Mouse (Mus musculus) kidney, postnatal 36 days (tissue): Measurements from ENCODE around the gene Lamb1.

Experiments
- DNase-seq, 2 experiments: peaks; one replicate each; pipeline ENCODE4 v3.0.0; 2021 to 2022; ENCODE audit warnings: mixed read lengths in 2 of 2

Gene Lamb1

DNA sequence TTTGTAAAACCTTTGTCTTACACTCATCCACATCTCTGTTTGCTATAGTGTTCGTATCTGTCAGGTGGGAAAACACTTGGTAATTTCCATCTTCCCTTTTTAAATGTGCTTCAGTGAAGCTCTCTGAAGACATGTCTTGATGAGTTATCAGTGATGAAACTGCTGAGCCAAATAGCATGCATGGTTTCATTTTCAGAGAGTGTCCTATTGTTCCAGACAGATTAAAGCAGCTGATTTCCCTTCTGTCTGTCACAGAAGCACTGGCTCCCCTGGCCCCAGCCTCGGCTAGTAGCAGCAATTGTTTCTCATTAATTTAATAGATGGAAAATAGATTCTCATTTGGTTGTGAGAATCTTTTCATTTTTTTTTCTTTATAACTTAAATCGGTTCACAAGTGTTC lies 25.9 kb downstream of the Lamb1 start:
- no peak for DNase-seq

DNA sequence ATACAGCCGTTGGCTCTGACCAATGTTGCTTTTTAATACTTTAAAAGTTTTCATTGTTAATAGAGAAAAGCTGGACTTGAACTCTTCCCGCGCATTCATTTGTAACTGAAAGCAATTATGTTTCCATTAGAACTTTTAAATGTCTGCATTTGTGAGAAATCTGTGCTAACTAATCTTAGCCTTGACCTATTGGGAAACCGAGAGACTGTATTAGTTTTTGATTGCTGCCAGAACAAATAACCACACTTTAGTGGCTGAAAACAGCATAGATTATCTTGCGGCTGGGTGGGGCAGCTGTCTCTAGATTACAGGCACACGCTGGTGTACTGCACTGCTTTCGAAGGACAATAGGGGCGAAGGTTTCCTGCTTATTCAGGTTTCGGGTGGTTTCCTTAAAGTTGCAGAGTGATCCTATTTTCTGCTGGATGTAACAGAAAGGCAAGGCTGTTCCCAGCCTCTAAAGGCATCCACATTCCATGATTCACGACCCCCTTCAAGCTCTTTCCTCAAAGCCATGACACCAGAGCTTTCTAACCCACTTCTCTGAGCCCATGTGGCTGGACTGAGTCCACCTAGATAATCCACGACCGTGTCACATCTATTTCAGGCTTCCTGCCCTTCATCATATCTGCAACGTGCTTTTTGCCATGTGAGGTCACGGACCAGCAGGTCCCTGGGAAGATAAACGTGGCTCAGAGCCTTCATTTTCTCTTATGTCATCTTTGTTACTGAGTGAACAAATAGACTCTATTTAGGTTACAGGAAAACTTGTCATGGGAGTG lies 28.5 kb downstream of the Lamb1 start:
- no peak for DNase-seq

DNA sequence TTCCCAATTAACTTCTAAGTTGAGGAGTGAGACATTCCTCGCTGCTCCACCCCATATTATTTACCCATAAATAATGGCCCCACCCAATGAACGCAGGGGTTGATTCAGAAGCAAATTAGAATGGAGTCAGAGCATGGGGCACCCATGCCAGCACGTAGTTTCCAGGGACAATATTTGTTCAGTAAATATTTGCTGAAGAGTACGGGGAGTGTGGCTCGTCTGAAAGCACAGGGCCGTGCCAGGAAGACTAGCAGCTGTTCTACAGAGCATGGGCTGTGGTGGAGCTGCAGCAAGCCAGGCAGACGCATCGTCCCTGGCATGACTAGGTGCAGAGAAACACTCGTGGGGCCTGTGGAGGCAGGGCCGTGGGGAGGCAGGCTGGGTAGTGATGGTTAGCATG lies 29.5 kb downstream of the Lamb1 start:
- DNase-seq, result peak in 1 of 2 experiments; percentile 42

DNA sequence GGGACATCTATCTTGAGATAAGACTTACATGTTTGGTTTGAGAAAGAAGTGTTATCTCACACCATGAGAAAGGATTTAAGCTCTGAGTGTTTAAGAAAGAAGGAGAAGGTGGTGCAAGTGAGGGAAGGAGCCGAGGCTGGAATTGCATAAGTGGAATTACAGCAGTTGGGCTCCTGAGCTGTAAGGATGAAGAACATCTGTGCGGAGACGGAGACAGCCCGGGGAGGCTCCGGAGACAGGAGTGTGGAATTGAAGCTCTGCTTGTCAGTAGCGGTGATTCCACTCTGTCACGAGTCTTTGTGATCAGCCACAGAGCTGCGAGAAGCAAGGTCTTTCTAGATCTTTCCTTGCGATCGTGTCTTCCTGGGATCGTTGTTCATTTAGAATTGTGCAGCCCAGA lies 30.0 kb downstream of the Lamb1 start:
- DNase-seq, result no peak

DNA sequence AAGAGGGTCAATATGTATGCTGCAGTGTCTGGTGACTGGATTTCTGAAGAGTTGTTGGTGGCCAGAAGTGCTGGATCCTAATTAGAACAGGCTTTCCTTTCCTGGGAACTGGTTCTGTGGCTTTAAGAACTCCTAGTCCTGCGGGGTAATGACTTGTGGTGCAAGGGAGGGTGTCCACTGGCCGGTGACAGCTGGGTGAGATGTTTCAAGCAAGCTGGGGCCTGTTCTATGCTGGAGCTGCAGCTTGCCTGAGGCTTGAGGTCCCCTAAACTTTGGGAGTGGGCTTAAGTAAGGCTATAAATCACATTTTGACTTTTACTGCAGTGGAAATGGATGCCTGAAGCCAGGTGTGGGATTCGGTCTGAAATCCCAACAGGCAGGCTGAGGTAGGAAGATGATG lies 30.5 kb downstream of the Lamb1 start:
- peak in 1 of 2 experiments; percentile 48 for DNase-seq

DNA sequence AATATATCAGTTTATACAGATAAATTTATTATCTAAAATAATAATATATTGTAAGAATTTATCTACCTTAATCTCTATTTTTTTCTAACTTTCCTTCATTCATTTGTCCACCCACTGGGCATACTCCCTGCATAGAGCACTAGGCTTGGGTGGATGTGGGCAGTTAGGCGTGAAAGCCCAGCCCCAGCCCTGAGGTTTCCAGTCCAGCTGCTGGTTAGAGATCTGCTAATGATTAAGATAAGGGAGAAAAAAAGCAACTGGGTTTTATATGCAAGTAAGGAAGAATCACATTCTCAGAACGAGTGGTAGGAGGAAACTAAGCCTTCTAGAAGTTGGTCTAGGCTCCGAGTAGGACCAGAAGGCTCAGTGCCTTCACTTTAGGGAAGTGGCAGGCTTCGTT lies 31.1 kb downstream of the Lamb1 start:
- DNase-seq, result peak in 1 of 2 experiments; percentile 53

DNA sequence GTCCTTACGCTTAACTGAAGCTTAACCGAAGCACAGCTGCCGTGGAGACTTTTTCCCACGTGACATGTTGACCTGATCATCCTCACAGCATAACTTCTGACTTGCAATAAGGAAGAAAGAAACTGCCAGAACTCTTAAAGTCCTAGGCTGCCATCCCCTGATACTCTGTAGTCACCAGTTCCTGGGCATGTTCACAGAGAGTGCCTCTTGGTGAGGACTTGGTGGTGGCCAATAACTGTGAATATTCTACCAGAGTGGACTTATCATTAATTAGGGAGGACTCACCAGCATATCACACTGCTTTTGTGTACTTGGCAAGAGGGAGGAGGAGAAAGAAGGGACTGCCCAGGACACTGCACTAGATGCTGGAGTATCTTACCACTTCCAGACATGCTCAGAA lies 33.1 kb downstream of the Lamb1 start:
- DNase-seq, result no peak

DNA sequence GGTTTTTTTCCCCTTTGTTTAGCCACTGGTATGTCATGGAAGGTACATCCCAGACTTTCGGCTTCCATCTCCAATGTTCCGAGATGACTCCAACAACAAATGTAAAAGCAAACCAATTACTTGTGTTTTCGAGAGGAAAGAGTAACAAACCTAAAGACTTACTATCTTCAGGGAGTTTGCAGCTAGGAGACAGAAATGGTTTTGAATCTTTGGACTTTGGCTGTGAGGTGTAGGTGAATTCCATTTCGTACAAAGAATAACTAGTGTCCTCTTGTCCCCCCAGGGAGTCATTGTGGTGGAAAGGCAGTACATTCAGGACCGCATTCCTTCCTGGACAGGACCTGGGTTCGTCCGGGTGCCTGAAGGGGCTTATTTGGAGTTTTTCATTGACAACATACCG lies 33.5 kb downstream of the Lamb1 start:
- no peak for DNase-seq

DNA sequence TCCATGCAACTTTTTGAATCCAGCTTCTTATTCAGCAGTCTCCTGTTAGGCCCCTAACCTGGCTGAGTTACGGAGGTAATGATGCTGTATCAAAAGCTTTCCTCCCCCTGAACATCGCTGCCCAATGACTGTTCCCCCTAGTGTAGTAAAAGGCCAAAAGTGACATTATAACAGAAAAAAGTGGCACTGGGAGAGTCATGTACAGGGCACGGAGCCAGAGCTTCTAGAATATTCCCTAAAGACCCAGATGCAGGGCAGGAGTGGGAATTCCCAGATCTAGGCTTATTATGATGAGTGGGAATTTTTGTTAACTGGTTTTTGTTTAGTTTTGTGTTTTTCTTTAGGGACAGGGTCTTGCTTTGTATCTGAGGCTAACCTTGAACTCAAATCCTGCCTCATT lies 34.1 kb downstream of the Lamb1 start:
- no peak for DNase-seq

DNA sequence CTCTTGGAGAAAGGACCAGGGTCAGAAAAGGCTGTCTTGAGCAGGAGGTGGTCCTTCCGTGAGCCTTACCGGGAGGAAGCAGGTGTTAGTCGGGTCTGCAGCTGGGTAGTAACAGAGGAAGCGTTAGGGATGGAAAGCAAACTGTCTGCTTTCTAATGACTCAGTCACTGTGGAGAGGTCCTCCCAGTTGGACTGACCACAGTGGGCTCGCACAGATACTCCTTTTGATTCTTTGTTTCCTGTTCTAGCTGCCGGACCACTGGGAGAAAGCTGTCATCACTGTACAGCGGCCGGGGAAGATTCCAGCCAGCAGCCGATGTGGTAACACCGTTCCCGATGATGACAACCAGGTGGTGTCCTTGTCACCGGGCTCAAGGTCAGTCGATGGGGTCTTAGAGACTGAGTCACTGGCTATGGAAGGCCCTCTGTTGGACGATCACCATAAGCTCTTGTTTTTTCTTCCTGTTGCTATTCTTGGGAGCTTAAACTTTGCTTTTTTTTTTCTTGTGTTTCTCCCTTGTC lies 34.7 kb downstream of the Lamb1 start:
- DNase-seq, result no peak

DNA sequence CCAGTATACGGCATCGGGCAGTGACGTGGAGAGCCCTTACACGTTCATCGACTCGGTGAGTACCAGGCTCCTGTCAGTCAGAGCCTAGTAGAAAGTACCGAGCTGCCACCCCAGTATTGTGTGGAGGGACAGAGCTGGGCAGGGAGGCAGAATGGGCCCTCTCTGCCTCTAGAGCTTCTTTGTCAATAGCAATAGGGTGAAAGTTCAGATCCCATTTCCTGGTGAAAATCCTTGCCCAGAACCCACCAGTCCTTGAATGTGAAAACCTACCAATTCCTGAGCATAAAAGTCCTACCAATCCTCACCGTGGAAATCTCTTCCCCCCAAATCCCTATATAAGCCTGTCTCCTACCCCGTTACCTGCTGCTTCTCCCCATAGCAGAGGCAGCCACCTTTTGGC lies 35.2 kb downstream of the Lamb1 start:
- no peak for DNase-seq

DNA sequence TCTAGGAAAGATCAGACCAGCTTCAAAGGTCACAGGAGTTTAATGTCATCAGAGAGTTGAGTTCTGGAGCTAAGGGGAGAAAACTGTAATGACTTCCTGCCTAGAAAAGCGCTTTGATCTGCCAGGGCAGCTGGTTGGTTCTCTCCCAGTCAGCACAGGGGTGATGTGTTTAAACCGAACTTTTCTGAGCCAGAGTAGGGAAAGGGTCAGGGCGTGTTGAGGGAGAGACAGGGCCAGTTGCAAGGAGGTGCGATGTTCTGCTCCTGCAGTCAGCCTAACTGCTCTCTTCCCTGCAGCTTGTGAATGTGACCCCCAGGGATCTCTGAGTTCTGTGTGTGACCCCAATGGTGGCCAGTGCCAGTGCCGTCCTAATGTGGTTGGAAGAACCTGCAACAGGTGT lies 37.2 kb downstream of the Lamb1 start:
- DNase-seq, result no peak

DNA sequence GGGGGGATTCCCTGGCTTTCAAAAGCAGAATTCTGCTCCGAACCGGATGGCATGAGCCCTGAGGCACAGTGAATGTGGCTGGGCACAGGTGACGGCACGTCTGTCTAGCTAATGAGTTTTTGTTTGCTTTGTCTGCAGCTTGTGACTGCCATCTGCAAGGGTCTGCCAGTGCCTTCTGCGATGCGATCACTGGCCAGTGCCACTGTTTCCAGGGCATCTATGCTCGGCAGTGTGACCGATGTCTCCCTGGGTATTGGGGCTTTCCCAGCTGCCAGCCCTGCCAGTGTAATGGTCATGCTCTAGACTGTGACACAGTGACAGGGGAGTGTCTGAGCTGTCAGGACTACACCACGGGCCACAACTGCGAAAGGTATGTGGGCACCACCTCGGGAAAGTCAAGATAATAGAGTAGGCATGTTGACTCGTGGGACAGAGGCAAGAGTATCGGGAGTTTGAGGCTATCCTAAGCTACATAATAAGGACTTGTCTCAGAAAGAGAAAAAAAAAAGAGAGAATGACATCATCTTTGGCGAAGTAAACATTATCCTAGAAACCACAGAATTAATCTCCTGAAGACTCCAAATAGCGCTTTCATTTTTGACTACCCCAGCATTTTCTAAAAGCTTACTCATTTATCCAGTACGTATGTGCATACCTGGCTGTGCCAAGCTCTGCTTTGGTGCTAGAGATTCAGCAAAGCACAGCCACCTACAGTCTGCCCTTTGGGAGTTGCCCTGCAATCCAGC lies 37.9 kb downstream of the Lamb1 start:
- DNase-seq, result no peak

DNA sequence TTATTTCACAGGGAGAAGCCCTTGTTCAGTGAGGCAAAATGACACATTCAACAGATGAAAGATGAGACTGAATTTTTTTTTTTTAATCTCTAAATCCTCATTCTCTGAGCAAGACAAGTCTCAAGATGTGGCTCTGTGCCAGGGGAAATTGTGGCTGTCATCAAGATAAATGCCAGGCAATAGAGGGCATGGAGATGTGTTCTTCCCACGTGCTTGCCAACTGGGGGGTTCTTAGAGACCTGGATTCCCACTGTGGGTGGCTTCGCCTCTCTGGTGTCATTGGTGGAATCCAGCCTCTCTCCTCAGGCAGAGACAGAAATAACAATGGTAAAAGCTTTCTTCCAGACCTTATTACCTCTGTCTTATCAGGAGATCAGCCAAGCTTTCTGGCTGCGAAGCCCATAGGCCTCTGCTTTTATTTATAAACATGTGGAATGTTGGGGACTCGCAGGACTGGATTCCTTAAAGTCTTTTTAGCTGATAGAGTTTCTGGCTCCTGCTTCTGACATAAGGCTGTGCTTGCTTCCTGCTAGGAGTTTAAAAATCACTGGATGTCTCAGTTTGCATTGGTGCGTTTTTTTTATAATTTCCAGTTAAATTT lies 41.1 kb downstream of the Lamb1 start:
- no peak for DNase-seq

DNA sequence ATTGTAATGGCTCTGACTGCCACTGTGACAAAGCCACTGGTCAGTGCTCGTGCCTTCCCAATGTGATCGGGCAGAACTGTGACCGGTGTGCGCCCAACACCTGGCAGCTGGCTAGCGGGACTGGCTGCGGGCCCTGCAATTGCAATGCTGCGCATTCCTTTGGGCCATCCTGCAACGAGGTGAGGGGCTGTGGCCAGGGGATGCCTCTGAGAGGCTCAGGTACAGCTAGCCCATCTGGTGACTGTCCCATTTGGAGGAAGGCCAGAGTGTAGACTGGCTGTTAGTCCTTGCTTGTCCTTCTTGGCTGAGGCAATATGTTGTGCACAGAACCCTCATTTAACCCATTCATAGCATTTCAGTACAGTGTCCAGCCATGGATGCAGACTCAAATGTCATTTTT lies 42.0 kb downstream of the Lamb1 start:
- DNase-seq, result no peak

DNA sequence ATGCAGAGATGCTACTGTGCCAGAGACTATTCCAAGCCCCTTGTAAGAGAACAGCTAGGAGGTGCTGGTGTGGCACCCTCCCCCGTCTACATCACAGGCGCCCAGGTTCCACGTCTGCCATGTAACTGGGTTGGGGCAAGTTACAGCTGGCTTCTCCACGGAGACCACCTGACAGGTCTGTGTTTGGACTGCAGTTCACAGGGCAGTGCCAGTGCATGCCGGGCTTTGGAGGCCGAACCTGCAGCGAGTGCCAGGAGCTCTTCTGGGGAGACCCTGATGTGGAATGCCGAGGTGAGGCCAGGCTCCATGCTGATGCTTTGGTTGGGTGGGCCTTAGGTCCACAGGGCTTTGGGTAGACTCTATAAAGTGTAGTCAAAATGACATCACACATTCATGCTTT lies 42.7 kb downstream of the Lamb1 start:
- no peak for DNase-seq

DNA sequence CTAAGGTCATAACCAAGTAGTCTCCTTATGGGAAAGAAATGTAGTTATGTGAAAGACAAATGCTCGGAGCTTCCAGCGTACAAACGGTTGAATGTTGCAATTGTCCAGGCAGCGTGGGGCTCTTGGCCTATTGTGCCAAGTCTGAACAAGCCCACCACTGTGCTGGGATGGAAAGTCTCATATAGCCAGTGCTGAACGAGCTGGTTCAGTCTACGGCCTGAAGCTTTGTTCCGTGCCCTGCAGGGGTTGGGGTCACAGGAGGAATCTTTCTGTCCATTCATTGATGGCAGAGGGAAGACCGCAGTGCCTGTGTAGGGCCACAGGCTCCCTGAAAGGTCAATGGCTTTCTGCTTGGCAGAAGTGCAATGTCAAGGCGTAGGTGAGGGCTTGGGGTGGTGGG lies 45.7 kb downstream of the Lamb1 start:
- DNase-seq, result no peak

DNA sequence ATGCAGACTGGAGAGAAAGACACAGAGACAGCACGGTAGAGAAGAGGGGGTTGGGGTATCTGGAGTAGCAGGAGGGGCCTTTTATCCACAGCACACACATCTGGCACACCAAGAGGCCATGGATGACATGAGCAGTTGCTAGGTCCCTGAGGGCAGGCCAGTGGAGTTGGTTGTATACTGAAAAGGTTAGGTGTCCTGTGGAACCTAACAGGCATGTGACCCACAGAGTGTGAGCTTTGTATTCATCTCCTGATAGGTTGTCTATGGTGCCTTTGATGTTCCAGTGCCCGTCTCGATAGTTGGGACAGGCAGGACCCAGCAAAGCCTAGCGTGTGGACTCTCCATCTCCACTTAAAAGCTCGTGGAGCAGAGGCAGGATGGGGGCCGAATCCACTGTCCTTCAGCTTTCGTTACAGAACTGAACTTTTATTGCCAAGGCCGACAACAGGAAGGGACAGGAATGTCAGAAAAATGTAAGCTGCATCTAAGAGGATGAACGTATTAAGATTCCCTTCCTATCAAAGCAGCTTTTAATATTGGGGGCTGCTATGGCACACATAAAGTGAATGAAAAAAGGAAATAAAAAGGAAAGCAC lies 46.7 kb downstream of the Lamb1 start:
- DNase-seq, result no peak

DNA sequence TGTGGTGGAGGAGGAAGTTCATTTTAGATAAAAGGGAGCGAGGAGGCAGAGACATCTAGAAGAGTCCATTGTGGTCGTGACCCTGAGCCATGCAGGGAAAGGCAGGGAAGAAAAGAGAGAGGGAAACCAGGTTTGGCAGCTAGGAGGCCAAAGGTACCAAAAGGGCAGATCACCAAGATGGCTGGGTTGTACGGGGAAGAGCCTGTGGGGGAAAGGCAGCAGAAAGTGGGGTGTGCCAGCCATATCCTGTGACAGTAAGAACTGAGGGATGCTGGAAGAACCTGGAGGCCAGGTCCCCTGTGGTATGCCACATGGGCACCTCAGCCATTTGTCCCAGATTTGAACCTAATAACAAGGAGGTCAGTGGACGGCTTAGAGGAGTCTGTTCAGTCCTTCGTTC lies 47.2 kb downstream of the Lamb1 start:
- DNase-seq, result no peak

DNA sequence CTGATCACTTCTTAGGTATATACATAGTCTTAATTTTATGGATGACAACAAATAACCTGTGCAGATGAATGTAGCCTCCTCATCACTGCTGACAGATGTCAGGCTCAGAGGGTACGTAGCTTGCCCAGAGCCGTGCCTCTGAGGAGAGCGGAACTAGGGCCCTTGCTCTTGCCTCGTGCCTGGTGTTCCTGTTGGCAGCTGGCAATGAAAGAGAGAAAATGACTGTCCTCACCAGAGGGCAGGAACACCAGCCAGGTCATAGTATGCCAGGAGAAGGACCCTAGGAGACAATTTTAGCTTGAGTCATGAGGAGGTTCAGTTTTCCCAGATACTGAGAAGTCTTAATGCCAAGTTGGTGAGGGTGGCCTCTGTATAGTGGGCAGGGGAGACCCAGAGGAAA lies 48.1 kb downstream of the Lamb1 start:
- no peak for DNase-seq

DNA sequence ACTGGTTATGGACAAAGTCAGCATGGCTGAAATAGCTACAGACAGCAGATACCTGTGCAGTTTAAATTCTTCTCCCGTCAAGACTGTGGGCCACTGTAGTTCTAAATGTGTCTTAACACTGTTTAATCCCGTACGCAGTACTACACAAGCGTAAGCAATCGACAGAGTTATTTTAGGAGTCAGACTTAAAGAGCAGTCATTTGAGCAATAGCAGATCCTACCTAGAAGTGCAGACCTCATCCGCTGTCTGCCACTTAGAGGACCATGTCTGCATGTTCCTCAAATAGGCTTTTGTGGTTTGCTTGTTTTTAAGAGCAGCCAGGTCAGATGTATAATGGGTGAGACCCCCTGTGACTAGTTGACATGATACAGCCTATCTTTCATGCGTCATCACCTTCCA lies 49.3 kb downstream of the Lamb1 start:
- DNase-seq, result no peak

DNA sequence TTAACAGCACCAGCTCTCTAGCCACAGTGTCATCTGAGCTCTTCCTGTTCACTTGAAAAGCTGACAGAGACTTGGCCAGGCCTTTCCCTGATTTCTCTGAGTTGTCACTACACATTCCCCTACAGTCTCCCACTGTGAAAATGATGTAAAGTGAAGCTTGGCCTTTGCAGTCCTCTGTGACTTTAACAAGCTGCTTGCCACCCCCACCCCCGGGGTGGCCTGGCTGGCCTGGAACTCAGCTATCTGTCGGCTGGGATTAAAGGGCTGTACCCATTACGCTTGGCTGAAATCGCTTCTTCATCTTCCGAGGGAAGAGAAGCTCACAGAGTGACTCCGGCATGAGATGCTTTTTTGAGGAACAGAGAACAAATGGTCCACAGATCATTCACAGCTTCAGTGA lies 50.9 kb downstream of the Lamb1 start:
- DNase-seq, result no peak

DNA sequence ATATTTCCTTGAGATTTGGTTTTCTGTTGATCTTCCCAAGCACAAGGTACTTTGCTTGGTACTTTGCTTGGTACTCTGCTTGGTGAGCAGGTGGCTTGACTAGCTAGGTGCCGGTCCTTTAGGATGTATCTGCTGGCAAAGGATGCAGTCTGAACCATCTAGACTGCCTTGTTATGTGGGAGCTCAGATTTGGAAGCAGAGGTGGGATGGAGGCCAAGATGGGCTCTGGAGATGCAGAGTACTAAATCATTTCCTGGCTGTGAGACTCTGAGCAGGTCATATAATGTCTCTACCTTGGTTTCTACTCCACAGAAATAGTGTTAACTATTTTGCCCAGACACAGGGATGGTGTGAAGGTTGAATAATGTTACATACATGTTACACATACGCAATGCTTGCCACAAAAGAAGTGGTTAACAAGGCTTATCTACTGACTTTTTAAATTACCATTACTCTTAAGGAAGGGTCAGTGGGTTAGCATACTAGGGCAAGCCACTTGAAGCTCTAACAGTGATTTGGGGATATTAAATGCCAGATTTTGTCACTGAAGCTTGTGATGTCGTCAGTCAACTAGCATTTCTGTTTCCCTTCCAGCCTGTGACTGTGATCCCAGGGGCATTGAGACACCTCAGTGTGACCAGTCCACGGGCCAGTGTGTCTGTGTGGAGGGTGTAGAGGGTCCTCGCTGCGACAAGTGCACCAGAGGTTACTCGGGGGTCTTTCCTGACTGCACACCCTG lies 52.8 kb downstream of the Lamb1 start:
- DNase-seq, result no peak
